Mouse (Mus musculus) liver, embryonic 14.5 days (tissue): Measurements from ENCODE around the gene Mgll. TPM values are rescaled to one million over a fixed set of nuclear protein-coding genes. Genes with fewer than 3 reads are reported as not detected.
A peak's percentile ranks its signal among the peaks of the same experiment; 100 is the strongest.

Experiments used
- ATAC-seq: fragments of 200-750 bp; cut with Nextera tagmentation; 2 replicates; pipeline ENCODE4 v1.8.0; 2017; ENCODE audit warnings: moderate number of reproducible peaks, mild to moderate bottlenecking, moderate library complexity; ENCODE audit not compliant: insufficient read depth
- DNase-seq, 3 experiments: peaks; one replicate each; pipeline ENCODE4 v3.0.0-alpha.2; 2012 to 2013; ENCODE audit warnings: low read depth in 3 of 3, low spot score in 3 of 3
- H3K27ac ChIP-seq: fragments of 300-500 bp; sonication (generic); 2 replicates; pipeline ENCODE4 v1.5.1; 2014; ENCODE audit warnings: moderate library complexity, mild to moderate bottlenecking, control low read depth, inconsistent platforms
- H3K27me3 ChIP-seq: fragments of 300-500 bp; sonication (generic); 2 replicates; pipeline ENCODE4 v1.6.1; 2014; ENCODE audit warnings: mild to moderate bottlenecking, low read length, moderate library complexity; ENCODE audit not compliant: control insufficient read depth, insufficient read depth
- H3K36me3 ChIP-seq: fragments of 300-500 bp; sonication (generic); replicated peaks from 2 replicates; pipeline ENCODE4 v1.6.1; 2014; ENCODE audit warnings: low read depth; ENCODE audit not compliant: control insufficient read depth, insufficient read depth
- H3K4me1 ChIP-seq, 2 experiments: fragments of 200-500 bp in 1 of 2; fragments of 300-500 bp in 1 of 2; sonication (generic) in 1 of 2; replicated peaks; 2 replicates each; pipeline ENCODE4 v1.6.1; 2012 to 2014; ENCODE audit warnings: antibody characterized with exemption in 1 of 2, inconsistent platforms in 1 of 2, low read length in 1 of 2; ENCODE audit not compliant: control insufficient read depth in 2 of 2, insufficient read depth in 2 of 2
- H3K4me2 ChIP-seq: fragments of 300-500 bp; sonication (generic); 2 replicates; pipeline ENCODE4 v1.6.1; 2014; ENCODE audit warnings: low read depth, mild to moderate bottlenecking, control low read depth, moderate library complexity
- H3K4me3 ChIP-seq, 2 experiments: fragments of 200-500 bp in 1 of 2; fragments of 300-500 bp in 1 of 2; sonication (generic) in 1 of 2; 2 replicates each; pipeline ENCODE4 v1.5.1; 2012 to 2014; ENCODE audit warnings: low read depth in 2 of 2, low read length in 2 of 2, mild to moderate bottlenecking in 2 of 2, control low read depth in 1 of 2, inconsistent platforms in 1 of 2, moderate library complexity in 1 of 2; ENCODE audit not compliant: insufficient read depth in 1 of 2
- H3K9ac ChIP-seq: fragments of 300-500 bp; sonication (generic); replicated peaks from 2 replicates; pipeline ENCODE4 v1.6.1; 2014; ENCODE audit warnings: mild to moderate bottlenecking, control low read depth, moderate library complexity
- H3K9me3 ChIP-seq: fragments of 300-500 bp; sonication (generic); 2 replicates; pipeline ENCODE4 v1.6.1; 2016; ENCODE audit warnings: low read length, mixed read lengths; ENCODE audit not compliant: control insufficient read depth
- CTCF ChIP-seq: IDR thresholded peaks from 2 replicates; pipeline ENCODE4 v1.5.1; 2016; ENCODE audit warnings: antibody characterized with exemption, low read depth, control low read depth
- EP300 ChIP-seq: IDR thresholded peaks from 2 replicates; pipeline ENCODE4 v1.6.1; 2016; ENCODE audit warnings: antibody characterized with exemption, low read depth
- WGBS: fragments of 180-500 bp; shearing (Covaris S2); extraction: QIAGEN DNeasy Blood & Tissue Kit; methylation state at CpG from one replicate; pipeline ENCODE4 v1.1.7; 2014; ENCODE audit not compliant: insufficient replicate concordance; 5-methylcytosine and 5-hydroxymethylcytosine counted together
- polyA plus RNA-seq, 2 experiments: library from polyadenylated mRNA; depleted of rRNA in 1 of 2; stranded (reverse) in 1 of 2; unstranded in 1 of 2; fragments of >200 nt; fragmentation: Nextera tagmentation in 1 of 2; extraction: Ambion mirVana in 1 of 2; gene quantifications; 2 replicates each; pipeline versions ENCODE4 v1.2.1 to v1.2.3; 2012 to 2014

The Mgll gene
- polyA plus RNA-seq, 2 experiments, result 17.0 to 68.0 TPM

- Histone ChIP-seq H3K9ac (peak overlapping the region; percentile 94), H3K9me3 (no peaks in the 10 kb centered on the region), H3K4me3 (peak overlapping the region; percentile 83 to 93), H3K4me1 (peaks cover 8 to 16% of the 10 kb centered on the region in 2 experiments), H3K27ac (peak overlapping the region; percentile 87), H3K4me2 (peak overlapping the region; percentile 85), H3K27me3 (no peaks in the 10 kb centered on the region), H3K36me3 (peaks cover 30% of the 10 kb centered on the region)
- TF ChIP-seq CTCF (no peak), EP300 (no peak)
- DNase-seq, result no peak
- WGBS, result 52% methylated on average over 9 of the region's 9 CpGs
- ATAC-seq, result no peak
Measured at GRCm38 (mm10) chr6:88840791-88841513, 116.7 kb downstream of the Mgll start.

DNA sequence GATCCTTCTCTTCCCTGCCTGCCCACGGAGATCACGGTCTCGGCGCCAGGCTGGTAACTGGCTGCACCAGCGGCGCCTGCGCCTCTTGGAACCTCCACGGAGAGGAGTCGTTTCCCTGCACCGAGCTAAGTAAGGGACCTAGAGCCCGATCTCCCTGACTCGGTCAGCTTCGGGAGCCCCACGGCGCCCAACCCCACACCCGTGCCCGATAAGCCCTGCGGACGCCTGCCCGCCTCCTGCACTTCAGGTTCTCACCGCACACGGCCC, 117.2 kb downstream of the Mgll start:
- ATAC-seq, result peak; percentile 25
- WGBS, result under 1% methylated on average over 22 of the region's 22 CpGs
- Histone ChIP-seq H3K27ac (peak overlapping the region; percentile 87), H3K4me3 (peak overlapping the region; percentile 83 to 93), H3K4me1 (peaks cover 8 to 16% of the 10 kb centered on the region in 2 experiments), H3K36me3 (peaks cover 26% of the 10 kb centered on the region), H3K4me2 (peak overlapping the region; percentile 85), H3K9ac (peak overlapping the region; percentile 94), H3K9me3 (no peaks in the 10 kb centered on the region), H3K27me3 (no peaks in the 10 kb centered on the region)
- no peak for DNase-seq
- no peak for TF ChIP-seq EP300
- TF ChIP-seq CTCF, result no peak

- Histone ChIP-seq H3K4me3 (peak within 1 kb of the TSS; percentile 83 to 93), H3K27me3 (no peaks in the 10 kb centered on the region), H3K9ac (peak within 1 kb of the TSS; percentile 94), H3K4me2 (peak within 1 kb of the TSS; percentile 85), H3K36me3 (peaks cover 23% of the 10 kb centered on the region), H3K4me1 (peaks cover 8 to 16% of the 10 kb centered on the region in 2 experiments), H3K9me3 (no peaks in the 10 kb centered on the region), H3K27ac (peak within 1 kb of the TSS; percentile 87)
- DNase-seq, result peak; percentile 99 to 100 (median 100)
- whole genome bisulfite sequencing, result under 1% methylated on average over 72 of the region's 72 CpGs
- peak; percentile 90 for ATAC-seq
- TF ChIP-seq EP300, result 0 out of 2 replicates have a peak, but pooled peaks have one; percentile 19
- TF ChIP-seq CTCF, result peak; percentile 68
Measured at GRCm38 (mm10) chr6:88841781-88842689, 117.8 kb downstream of the Mgll start, which contains the start of gene Abtb1. Abtb1 (minus strand) TSS chr6:88841984.

- Histone ChIP-seq H3K4me3 (peak overlapping the region; percentile 83 to 93), H3K27ac (peak overlapping the region; percentile 87), H3K9ac (peak overlapping the region; percentile 79), H3K4me1 (peaks cover 8 to 16% of the 10 kb centered on the region in 2 experiments), H3K9me3 (no peaks in the 10 kb centered on the region), H3K27me3 (no peaks in the 10 kb centered on the region), H3K4me2 (peak overlapping the region; percentile 85), H3K36me3 (peaks cover 16% of the 10 kb centered on the region)
- ATAC-seq (no peak), DNase-seq (no peak)
- WGBS, result 3% methylated on average over 32 of the region's 32 CpGs
- TF ChIP-seq CTCF (no peak; the same call in 1 of the 2 replicates), EP300 (no peak)
Measured at GRCm38 (mm10) chr6:88842731-88843151, 118.5 kb downstream of the Mgll start.

DNA sequence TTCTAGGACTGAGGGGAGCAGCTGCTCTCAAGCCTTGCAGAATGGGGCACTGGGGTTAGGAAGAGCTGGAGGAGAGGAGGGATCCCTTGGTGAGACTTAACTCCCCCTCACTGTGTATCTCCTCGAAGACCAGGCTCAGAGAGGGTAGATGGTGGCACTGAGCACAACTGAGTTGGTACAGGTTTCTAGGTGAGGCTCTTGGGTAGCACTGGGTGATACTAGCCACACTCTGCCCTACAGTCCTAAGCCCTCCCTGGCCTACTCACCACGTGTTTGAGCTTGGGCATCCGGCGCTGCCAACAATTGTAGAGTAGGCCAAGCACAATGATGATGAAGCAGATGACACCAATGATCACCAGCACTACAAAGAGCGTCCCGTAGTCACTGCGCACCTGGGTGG, 119.0 kb downstream of the Mgll start:
- Histone ChIP-seq H3K9ac (peak overlapping the region; percentile 79), H3K4me3 (peak overlapping the region; percentile 83 to 93; a peak in 3 of 4 replicates), H3K27ac (no peak overlapping the region), H3K27me3 (no peaks in the 10 kb centered on the region), H3K4me2 (peak overlapping the region; percentile 85), H3K4me1 (peaks cover 8 to 16% of the 10 kb centered on the region in 2 experiments), H3K9me3 (no peaks in the 10 kb centered on the region), H3K36me3 (peaks cover 11% of the 10 kb centered on the region)
- TF ChIP-seq CTCF, result no peak
- TF ChIP-seq EP300, result no peak
- DNase-seq (no peak), ATAC-seq (no peak)
- WGBS, result 72% methylated on average over 7 of the region's 7 CpGs
